Mouse (Mus musculus) left cerebral cortex, adult 18-20 months (tissue): ENCODE results near the gene Olfr370. TPM values are rescaled to one million over a fixed set of nuclear protein-coding genes. Genes with fewer than 3 reads are reported as not detected.
"Not testable (repeated sequence)": the region's sequence is repeated elsewhere in the genome, so short reads cannot be mapped to it uniquely, and the experiment has no call there.

Source experiments
- DNase-seq, 2 experiments: peaks; one replicate each; pipeline ENCODE4 v3.0.0; 2021 to 2022; ENCODE audit warnings: low spot score in 2 of 2, mixed read lengths in 1 of 2
- long read RNA-seq, 2 experiments: library from polyadenylated mRNA; stranded (forward); transcript quantifications; one replicate each; pipeline ENCODE4 v2.0.0; 2021
- total RNA-seq, 2 experiments: library from RNA; stranded (reverse); gene quantifications; 2 replicates each; pipeline ENCODE4 v1.2.3; 2021

Olfr370 gene
- total RNA-seq = not detected
- long read RNA-seq, experiment 1 = 0 reads
- long read RNA-seq, experiment 2 = 0 reads

- DNase-seq = no peak
These were observed at the start of gene Olfr370 for GRCm38 (mm10) chr8:83535736-83536135. Gene Olfr370 (plus strand): TSS chr8:83535780.

- DNase-seq = no peak
These were observed 23.9 kb upstream of the Olfr370 start for GRCm38 (mm10) chr8:83511696-83512095.

- DNase-seq = no peak
These were observed 15.1 kb upstream of the Olfr370 start for GRCm38 (mm10) chr8:83520432-83520831.

- DNase-seq = not testable (repeated sequence)
These were observed 14.7 kb upstream of the Olfr370 start for GRCm38 (mm10) chr8:83520907-83521306.

- DNase-seq = no peak
These were observed 14.3 kb upstream of the Olfr370 start for GRCm38 (mm10) chr8:83521310-83521709.

- no peak for DNase-seq
These were observed 778 bp upstream of the Olfr370 start for GRCm38 (mm10) chr8:83534802-83535201.

- no peak for DNase-seq
These were observed 27.1 kb downstream of the Olfr370 start for GRCm38 (mm10) chr8:83562669-83563068.

- no peak for DNase-seq
These were observed 27.7 kb downstream of the Olfr370 start for GRCm38 (mm10) chr8:83563246-83563645.

GRCm38 (mm10) chr8:83565731-83566375 is 30.3 kb downstream of the Olfr370 start:
- no peak for DNase-seq

- DNase-seq = peak; percentile 97 to 99
These were observed 31.2 kb downstream of the Olfr370 start, which contains the start of gene Ndufb7 for GRCm38 (mm10) chr8:83566469-83567395. Gene Ndufb7 (plus strand): TSS chr8:83566671.

GRCm38 (mm10) chr8:83567668-83568067 is 32.1 kb downstream of the Olfr370 start:
- DNase-seq = no peak

- no peak for DNase-seq
These were observed 32.5 kb downstream of the Olfr370 start for GRCm38 (mm10) chr8:83568128-83568527.

GRCm38 (mm10) chr8:83568755-83569154 is 33.2 kb downstream of the Olfr370 start:
- no peak for DNase-seq

- no peak for DNase-seq
These were observed 33.6 kb downstream of the Olfr370 start for GRCm38 (mm10) chr8:83569165-83569564.

GRCm38 (mm10) chr8:83570272-83571000 is 34.9 kb downstream of the Olfr370 start:
- no peak for DNase-seq

- DNase-seq = not testable (repeated sequence)
These were observed 35.4 kb downstream of the Olfr370 start for GRCm38 (mm10) chr8:83571001-83571340.

GRCm38 (mm10) chr8:83571791-83572190 is 36.2 kb downstream of the Olfr370 start:
- DNase-seq = no peak

GRCm38 (mm10) chr8:83572246-83572812 is 36.7 kb downstream of the Olfr370 start:
- DNase-seq = no peak

- peak; percentile 32 to 43 for DNase-seq
These were observed 37.7 kb downstream of the Olfr370 start for GRCm38 (mm10) chr8:83573140-83573875.

GRCm38 (mm10) chr8:83574631-83575315 is 39.2 kb downstream of the Olfr370 start:
- peak in 1 of 2 experiments; percentile 5 for DNase-seq
